Mouse (Mus musculus) cerebellum, postnatal 36 days (tissue): Measurements from ENCODE around the gene Far1.

Source experiments
- DNase-seq, 2 experiments: peaks; one replicate each; pipeline ENCODE4 v3.0.0; 2021 to 2022; ENCODE audit warnings: mixed read lengths in 2 of 2

Far1 gene

GRCm38 (mm10) chr7:113513286-113513962, at the start of gene Far1:
Far1 (plus strand) TSS chr7:113513834.
- peak; percentile 98 to 99 for DNase-seq

- DNase-seq = no peak
Measured at GRCm38 (mm10) chr7:113468345-113468744, 45.3 kb upstream of the Far1 start.

- no peak for DNase-seq
Measured at GRCm38 (mm10) chr7:113470671-113471070, 43.0 kb upstream of the Far1 start.

GRCm38 (mm10) chr7:113471653-113472052, 42.0 kb upstream of the Far1 start:
- DNase-seq = no peak

- DNase-seq = no peak
Measured at GRCm38 (mm10) chr7:113495792-113496191, 17.8 kb upstream of the Far1 start.

- DNase-seq = no peak
Measured at GRCm38 (mm10) chr7:113498413-113498812, 15.2 kb upstream of the Far1 start.

- DNase-seq = no peak
Measured at GRCm38 (mm10) chr7:113499821-113500220, 13.8 kb upstream of the Far1 start.

GRCm38 (mm10) chr7:113502453-113502852, 11.2 kb upstream of the Far1 start:
- no peak for DNase-seq

- DNase-seq = no peak
Measured at GRCm38 (mm10) chr7:113505047-113505446, 8.6 kb upstream of the Far1 start.

- DNase-seq = no peak
Measured at GRCm38 (mm10) chr7:113505516-113506045, 8.1 kb upstream of the Far1 start.

- no peak for DNase-seq
Measured at GRCm38 (mm10) chr7:113507846-113508245, 5.8 kb upstream of the Far1 start.

- DNase-seq = no peak
Measured at GRCm38 (mm10) chr7:113511396-113511795, 2.2 kb upstream of the Far1 start.

GRCm38 (mm10) chr7:113512527-113513285, 928 bp upstream of the Far1 start:
- no peak for DNase-seq

GRCm38 (mm10) chr7:113513963-113514649, 472 bp downstream of the Far1 start:
- DNase-seq = no peak

GRCm38 (mm10) chr7:113515831-113516230, 2.2 kb downstream of the Far1 start:
- DNase-seq = no peak

GRCm38 (mm10) chr7:113518419-113518818, 4.8 kb downstream of the Far1 start:
- no peak for DNase-seq

- DNase-seq = no peak
Measured at GRCm38 (mm10) chr7:113518961-113519360, 5.3 kb downstream of the Far1 start.

GRCm38 (mm10) chr7:113543158-113543557, 29.5 kb downstream of the Far1 start:
- no peak for DNase-seq

GRCm38 (mm10) chr7:113551742-113552463, 38.3 kb downstream of the Far1 start:
- DNase-seq = no peak

- DNase-seq = no peak
Measured at GRCm38 (mm10) chr7:113552508-113552907, 38.9 kb downstream of the Far1 start.

- DNase-seq = no peak
Measured at GRCm38 (mm10) chr7:113556138-113556537, 42.5 kb downstream of the Far1 start.

GRCm38 (mm10) chr7:113566892-113567291, 53.3 kb downstream of the Far1 start:
- DNase-seq = no peak

GRCm38 (mm10) chr7:113571121-113571520, 57.5 kb downstream of the Far1 start:
- no peak for DNase-seq
